Mouse (Mus musculus) bone marrow macrophage, adult 2 months (primary cell): ENCODE data around the gene Pfkfb3.

Experiments used
- CTCF ChIP-seq: IDR thresholded peaks from 2 replicates; pipeline ENCODE4 v1.5.1; 2012; ENCODE audit warnings: low read depth, mild to moderate bottlenecking, low read length, moderate library complexity
- POLR2A ChIP-seq: IDR thresholded peaks from 2 replicates; pipeline ENCODE4 v1.6.1; 2012; ENCODE audit warnings: mild to moderate bottlenecking, low read depth, low read length, borderline replicate concordance

- TF ChIP-seq CTCF (no peak), POLR2A (no peak)
Observed at GRCm38 (mm10) chr2:11530101-11530500, 23.8 kb downstream of the Pfkfb3 start.
